Mouse (Mus musculus): ENCODE results near the gene Tlr12.
"Not testable (repeated sequence)": the region's sequence is repeated elsewhere in the genome, so short reads cannot be mapped to it uniquely, and the experiment has no call there.

Tlr12 gene

DNA sequence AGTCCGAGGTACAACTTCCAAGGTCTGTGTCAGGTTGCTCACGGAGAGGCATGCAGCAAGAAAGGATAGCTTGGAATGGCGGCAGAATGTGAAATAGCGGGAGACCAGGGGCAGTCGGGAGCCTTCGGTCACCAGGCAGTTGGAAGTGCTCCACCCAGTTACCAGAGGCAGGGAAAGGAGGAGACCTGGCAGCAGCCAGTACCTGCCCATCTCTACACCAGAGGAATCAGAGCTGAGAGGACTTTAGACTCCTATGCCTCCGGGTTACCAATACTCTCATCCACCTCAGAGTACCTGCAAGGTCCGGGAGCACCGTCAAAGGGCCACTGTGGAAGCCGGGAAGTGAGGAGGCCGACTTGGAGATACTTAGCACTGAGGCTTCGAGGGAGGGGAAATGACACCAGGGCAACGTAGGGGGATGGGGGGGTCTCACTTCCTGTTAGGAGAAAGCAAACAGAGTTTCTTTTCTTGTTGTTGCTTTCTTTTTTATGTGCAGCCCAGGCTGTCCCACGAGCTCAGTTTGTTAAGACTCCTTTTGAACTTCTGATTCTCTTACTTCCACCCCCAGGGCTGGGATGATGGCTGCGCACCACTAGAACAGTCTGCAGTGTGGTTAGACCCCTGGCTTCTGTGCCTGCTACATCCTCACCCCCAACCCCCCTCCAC lies at the start of gene Tlr12:
Gene Tlr12 (minus strand): TSS at position 374 of the 666 bp plus-strand sequence.
- no peak for DNase-seq (ENCODE audit: low spot score)

DNA sequence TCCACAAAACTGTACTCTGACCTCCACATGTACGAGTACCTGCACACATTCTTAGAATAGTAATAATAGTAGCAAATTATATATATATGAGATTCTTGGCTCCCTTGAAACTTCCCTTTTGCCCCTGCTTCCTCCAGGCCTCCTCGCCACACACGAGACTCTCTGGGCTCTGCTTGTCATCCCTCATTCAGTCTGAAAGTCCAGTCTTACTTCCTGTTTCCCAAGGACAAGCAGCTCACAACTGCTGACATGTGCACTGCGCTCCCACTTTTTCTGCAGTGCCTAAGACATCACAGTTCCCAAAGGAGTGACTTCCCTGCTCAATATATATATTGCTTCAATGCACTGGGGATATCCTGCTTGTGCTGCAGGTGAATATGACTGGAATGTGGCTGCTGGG lies 48.8 kb upstream of the Tlr12 start:
- not testable (repeated sequence) for DNase-seq (ENCODE audit: low spot score)

GRCm38 (mm10) chr4:128666362-128666761 lies 47.9 kb upstream of the Tlr12 start:
- DNase-seq (ENCODE audit: low spot score), result not testable (repeated sequence)

- no peak for DNase-seq (ENCODE audit: low spot score)
Observed at GRCm38 (mm10) chr4:128664002-128664401, 45.6 kb upstream of the Tlr12 start.

DNA sequence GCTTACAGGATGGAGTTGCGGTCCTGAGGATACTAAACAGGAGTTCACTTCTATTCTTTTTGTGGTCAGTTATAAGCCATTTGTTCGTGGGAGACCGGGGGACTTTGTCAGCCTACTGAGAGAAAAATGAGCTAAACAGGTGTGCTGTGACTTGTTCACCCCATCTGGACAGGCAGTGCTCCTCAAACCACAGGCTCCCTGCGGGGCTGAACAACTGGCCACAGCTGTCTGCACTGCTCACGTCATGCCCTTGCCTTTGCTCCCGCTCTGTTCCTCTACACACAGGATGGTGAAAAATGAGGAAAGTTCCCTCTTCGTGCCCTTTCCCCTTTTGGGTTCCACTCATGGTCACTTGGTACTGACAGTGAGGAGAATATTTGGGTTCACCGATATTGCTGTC lies 42.6 kb upstream of the Tlr12 start:
- DNase-seq (ENCODE audit: low spot score), result no peak

- no peak for DNase-seq (ENCODE audit: low spot score)
Observed at GRCm38 (mm10) chr4:128660196-128660595, 41.8 kb upstream of the Tlr12 start.

- no peak for DNase-seq (ENCODE audit: low spot score)
Observed at GRCm38 (mm10) chr4:128655446-128655845, 37.0 kb upstream of the Tlr12 start.

DNA sequence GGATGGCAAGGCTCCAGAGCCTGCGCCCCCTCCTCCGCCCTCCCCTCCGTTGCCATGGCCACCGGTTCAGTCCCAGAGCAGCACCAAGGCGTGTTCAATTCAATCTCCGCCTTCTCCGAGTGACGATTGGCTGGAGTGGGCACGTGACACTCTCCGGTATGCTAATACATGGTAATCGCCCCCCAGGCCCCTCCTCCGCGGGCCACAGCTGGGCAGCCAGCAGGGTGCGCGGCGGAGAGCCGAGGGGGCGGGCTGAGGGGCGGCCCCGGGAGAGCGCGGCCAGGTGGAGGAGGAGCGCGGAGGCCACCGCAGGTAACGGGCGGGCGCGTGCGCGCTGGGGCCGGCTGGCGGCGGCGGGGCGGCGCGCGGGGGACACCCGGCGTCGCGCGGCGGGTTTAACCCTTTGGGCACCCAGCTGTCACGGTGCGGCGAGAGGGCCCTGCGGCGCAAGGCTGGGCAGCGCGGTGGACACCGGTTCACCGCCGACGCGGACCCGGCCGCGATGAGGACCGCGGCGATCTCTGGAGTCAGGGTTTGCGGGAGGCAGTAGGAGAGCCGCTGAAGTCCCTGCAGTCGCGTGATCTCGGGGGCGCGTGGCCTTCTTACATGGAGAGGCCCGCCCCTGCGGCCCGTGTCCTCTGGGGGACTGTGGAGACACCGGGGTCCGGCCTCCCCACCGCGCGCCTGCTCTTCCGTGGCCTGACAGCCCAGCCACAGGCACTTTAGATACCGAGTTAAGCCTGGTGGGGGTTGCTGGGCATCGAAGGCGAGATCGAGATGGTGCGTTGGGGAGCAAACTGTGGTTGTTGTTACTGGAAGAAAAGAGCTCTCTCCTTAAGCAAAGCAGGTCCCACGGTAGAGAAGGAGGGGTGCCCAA lies 36.3 kb upstream of the Tlr12 start, which contains the start of gene Phc2:
Gene Phc2 (plus strand): TSS at position 198 of the 877 bp plus-strand sequence.
- DNase-seq (ENCODE audit: low spot score), result peak; percentile 98

DNA sequence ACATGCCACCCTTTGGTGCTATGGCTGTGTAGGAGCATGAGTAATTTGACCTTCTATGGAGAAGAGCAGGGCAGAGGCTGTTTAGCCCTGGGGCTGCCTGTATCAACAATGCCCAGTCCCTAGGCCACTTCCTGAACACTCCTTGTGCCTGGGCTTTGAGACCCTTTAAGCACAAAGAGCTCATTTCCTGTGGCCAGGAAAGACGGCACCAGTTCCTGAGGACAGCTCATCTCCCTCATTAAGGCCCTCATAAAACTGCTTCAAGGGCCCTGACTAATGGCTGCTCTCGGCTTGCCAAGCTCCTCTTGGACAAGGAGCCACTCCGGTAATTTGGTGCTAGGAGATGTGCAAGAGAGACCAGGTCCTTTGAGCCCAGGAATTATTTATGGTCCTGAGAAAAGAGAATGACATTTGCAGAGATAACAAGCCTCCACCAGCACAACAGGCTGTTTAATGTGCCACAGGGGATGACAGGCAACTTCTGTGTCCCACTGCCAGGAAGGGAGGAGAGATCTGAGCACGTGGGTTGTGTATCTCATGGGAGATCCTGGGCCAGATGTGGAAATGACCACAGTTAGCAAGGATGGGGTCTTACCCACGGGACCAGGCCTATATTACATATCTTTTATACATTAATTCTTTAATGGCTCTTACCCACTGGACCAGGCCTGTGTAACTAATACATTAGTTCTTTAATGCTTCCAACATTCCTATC lies 34.3 kb upstream of the Tlr12 start:
- peak; percentile 63 for DNase-seq (ENCODE audit: low spot score)

- DNase-seq (ENCODE audit: low spot score), result no peak
Observed at GRCm38 (mm10) chr4:128651530-128651929, 33.1 kb upstream of the Tlr12 start.

DNA sequence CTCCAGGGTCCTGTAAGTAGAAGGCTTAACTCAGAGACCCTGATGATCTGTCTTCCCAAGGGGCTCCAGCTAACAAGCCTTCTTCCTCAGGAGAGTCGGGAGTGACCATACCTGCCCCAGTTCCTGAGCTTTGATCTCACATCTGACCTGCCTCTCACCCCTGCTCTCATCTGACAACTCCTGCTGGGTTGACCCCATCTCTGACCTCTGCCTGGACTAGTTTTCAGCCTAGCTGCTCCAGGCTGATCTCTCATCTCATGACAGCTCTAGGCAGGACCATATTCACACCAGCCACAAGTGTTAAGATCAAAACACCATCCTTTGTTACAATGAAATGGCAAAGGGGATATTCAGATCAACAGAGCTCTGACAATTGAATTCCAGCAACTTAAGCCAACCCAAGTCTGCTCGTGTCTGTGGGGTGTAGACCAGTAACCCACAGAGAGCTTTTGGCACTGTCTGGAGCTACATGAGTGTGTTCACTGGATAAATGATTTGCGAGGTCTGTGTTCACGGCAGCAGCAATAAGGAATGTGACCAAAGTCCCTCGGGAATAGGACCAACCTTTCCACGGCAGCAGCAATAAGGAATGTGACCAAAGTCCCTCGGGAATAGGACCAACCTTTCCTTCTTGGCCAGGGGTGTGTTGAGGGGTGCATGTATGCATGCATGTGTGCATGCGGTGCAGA lies 30.3 kb upstream of the Tlr12 start:
- peak; percentile 70 for DNase-seq (ENCODE audit: low spot score)

GRCm38 (mm10) chr4:128646762-128647161 lies 28.3 kb upstream of the Tlr12 start:
- peak; percentile 35 for DNase-seq (ENCODE audit: low spot score)

DNA sequence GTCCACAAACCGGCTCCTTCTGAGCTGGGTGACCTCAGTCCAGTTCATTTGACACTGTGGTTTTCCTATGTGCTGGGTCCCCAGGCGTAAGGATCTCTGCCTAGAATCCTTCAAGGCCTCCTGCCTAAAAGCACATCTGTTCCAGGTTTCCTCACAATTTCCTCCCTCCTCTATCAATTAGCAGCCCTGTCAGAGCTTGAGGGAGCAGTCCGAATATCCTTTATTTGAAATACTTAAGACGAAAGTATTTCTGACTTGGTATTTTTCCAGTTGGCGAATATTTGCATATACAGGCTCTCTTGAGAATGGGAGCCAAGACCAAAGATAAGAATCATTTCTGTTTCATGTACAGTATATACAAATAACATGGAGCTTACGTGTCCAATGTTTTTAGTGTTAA lies 27.5 kb upstream of the Tlr12 start:
- peak; percentile 35 for DNase-seq (ENCODE audit: low spot score)

DNA sequence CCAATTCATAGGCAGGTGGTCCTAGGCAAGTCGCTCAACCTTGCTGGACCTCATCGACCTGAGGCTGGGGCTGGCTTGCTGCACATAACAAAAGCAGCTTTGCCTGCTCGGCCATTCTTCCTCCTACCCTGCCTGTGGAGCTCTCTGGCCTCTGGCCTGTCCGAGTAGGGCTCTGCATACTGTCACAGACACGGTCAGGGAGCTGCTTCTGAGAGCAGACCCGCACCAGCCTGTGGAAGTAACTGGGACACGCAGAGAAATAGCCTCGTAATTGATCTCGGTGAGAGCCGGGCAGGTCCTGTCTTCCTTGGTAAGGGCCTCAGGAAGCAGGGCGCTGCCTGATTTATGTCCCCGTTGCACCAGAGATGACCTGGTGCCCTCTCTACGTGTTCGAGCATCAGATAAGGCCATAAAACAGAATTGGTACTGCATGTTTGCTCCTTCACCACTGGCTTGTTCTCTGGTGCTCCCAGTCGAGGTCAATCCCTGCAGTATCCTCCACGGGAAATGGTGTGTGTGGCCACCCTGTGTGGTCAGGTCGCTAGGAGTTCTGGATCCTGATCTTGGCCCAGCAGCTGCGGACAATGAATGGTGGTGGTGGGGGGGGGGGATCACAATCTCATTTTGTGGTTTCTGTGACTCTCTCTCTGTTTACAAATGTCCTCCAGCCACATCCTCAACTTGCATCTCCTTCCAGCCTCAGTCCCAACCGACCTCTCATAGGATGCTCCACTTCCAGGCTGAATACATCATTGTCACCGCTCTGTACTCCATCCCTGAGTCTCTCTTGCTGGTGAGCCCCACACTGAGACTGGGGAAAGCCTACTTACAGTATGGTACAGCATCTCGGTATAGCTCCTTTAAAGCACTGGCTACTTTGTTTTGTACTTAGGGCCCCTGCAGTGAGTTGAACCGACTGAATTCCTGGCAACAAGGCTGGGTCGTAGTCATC lies 23.6 kb upstream of the Tlr12 start:
- DNase-seq (ENCODE audit: low spot score), result peak; percentile 74

- no peak for DNase-seq (ENCODE audit: low spot score)
Observed at GRCm38 (mm10) chr4:128638265-128638923, 20.0 kb upstream of the Tlr12 start.

- peak; percentile 28 for DNase-seq (ENCODE audit: low spot score)
Observed at GRCm38 (mm10) chr4:128637250-128637649, 18.8 kb upstream of the Tlr12 start.

DNA sequence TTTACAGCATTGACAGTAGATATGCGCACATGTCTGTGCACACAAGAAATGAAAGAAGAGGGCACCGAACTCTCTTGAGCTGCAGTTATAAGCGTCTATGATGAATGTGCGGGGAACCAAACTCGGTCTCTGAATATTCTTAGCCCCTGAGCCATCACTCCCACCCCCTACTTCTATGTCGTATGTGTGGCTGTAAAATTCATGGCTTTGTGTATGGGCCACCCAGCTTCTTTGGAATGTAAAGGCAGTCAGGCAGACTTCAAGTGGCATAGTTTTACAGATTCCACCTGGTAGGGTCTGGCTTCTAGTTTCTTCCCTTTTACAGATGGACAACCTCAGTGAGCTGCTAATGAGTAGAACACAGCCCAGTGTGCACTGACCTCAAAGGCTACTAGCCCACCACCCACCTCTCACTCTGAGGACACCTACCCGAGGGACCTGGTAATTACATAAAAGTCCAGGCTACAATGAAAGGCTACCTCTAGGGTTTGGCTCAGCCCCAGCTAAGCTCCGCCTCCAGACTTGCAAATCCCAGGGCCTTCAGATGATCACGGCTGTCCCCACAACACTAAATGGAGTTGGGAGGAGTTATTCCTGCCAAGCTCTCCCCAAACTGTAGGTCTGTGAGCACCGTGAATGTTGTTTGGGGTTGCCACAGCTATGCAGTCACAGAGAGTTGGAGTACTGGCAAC lies 17.6 kb upstream of the Tlr12 start:
- DNase-seq (ENCODE audit: low spot score), result no peak

GRCm38 (mm10) chr4:128635451-128635850 lies 17.0 kb upstream of the Tlr12 start:
- DNase-seq (ENCODE audit: low spot score), result no peak

GRCm38 (mm10) chr4:128621109-128621508 lies 2.7 kb upstream of the Tlr12 start:
- DNase-seq (ENCODE audit: low spot score), result no peak

GRCm38 (mm10) chr4:128620572-128620971 lies 2.2 kb upstream of the Tlr12 start:
- DNase-seq (ENCODE audit: low spot score), result no peak
